In genomic region chr17:87326987-87327386, GRCm38 (mm10) we compare ENCODE assay signal across 8 mouse cellular contexts. TPM values are rescaled to one million over a fixed set of nuclear protein-coding genes. Genes with fewer than 3 reads are reported as not detected.
A peak's percentile ranks its signal among the peaks of the same experiment; 100 is the strongest.
DNase-seq lines count a peak whose midpoint lies in the region; ATAC-seq and TF ChIP-seq lines count a peak whose summit lies in the region.

No protein-coding gene starts in this region.

- peak; percentile 57 for DNase-seq in cerebellum, adult 9-10 months
- peak; percentile 48 to 63 for DNase-seq in B cell, adult 2 months
- DNase-seq in forebrain, embryonic 14.5 days (ENCODE audit: low spot score) = peak; percentile 77
- peak; percentile 85 for DNase-seq in lung, postnatal 0 days (ENCODE audit: low spot score)
- DNase-seq in retina, postnatal 1 day = peak; percentile 83
- no peak for DNase-seq in adrenal gland, postnatal 25 days
- DNase-seq in c-Kit-positive CD71-positive TER-119-positive erythroid progenitor cells, embryonic 14.5 days (ENCODE audit: low spot score) = no peak

- peaks cover under 1% of the 10 kb centered on the region; the same call in 1 of the 2 replicates for H3K9me3 ChIP-seq in forebrain, embryonic 14.5 days (replicated peaks; ENCODE audit: control insufficient read depth, low read length)
- H3K9me3 ChIP-seq in lung, postnatal 0 days (ENCODE audit: low read length) = no peaks in the 10 kb centered on the region

- H3K4me2 ChIP-seq in forebrain, embryonic 14.5 days (ENCODE audit: low read length) = no peak overlapping the region
- no peak overlapping the region for H3K4me2 ChIP-seq in lung, postnatal 0 days (replicated peaks; ENCODE audit: low read depth, low read length)

- H3K27ac ChIP-seq in forebrain, embryonic 14.5 days (ENCODE audit: low read depth, low read length) = no peak overlapping the region
- H3K27ac ChIP-seq in lung, postnatal 0 days (ENCODE audit: low read length) = no peak overlapping the region

- TF ChIP-seq CTCF in lung, postnatal 0 days (IDR thresholded peaks at IDR 0.05) = no peak

- peaks cover 26% of the 10 kb centered on the region for H3K4me1 ChIP-seq in forebrain, embryonic 14.5 days (ENCODE audit: control insufficient read depth, insufficient read depth, low read length)
- no peaks in the 10 kb centered on the region for H3K4me1 ChIP-seq in lung, postnatal 0 days (ENCODE audit: insufficient read depth, low read depth, low read length)

- no peak for ATAC-seq in cerebellum, adult (ENCODE audit: insufficient number of reproducible peaks, low FRiP score, low TSS enrichment)
- peak; percentile 44 for ATAC-seq in forebrain, embryonic 14.5 days
- ATAC-seq in lung, postnatal 0 days = peak; percentile 80

- 10% methylated on average over 6 of the region's 6 CpGs for WGBS in forebrain, embryonic 14.5 days
- WGBS in lung, postnatal 0 days = 23% methylated on average over 6 of the region's 6 CpGs

- TF ChIP-seq EP300 in lung, postnatal 0 days (IDR thresholded peaks at IDR 0.05) = no peak

- no peaks in the 10 kb centered on the region for H3K36me3 ChIP-seq in forebrain, embryonic 14.5 days (ENCODE audit: control insufficient read depth, insufficient read depth, low read length)
- H3K36me3 ChIP-seq in lung, postnatal 0 days (ENCODE audit: insufficient read depth, low read length) = no peaks in the 10 kb centered on the region

- H3K9ac ChIP-seq in forebrain, embryonic 14.5 days (ENCODE audit: low read length) = no peak overlapping the region
- no peak overlapping the region for H3K9ac ChIP-seq in lung, postnatal 0 days (replicated peaks; ENCODE audit: low read depth)

- no peak overlapping the region for H3K4me3 ChIP-seq in forebrain, embryonic 14.5 days (ENCODE audit: low read depth, low read length)
- H3K4me3 ChIP-seq in lung, postnatal 0 days (ENCODE audit: low read depth, low read length) = no peak overlapping the region

- no peaks in the 10 kb centered on the region for H3K27me3 ChIP-seq in forebrain, embryonic 14.5 days (replicated peaks; ENCODE audit: control insufficient read depth, insufficient read depth, low read length)
- H3K27me3 ChIP-seq in lung, postnatal 0 days (replicated peaks; ENCODE audit: insufficient read depth, low read length) = no peaks in the 10 kb centered on the region

RNA-seq across cellular contexts. Expression of gene Ttc7, which starts 44.3 kb away (rescaled TPM):
- polyA plus RNA-seq in forebrain, embryonic 14.5 days (2014; fragmentation: Nextera tagmentation; extraction: Ambion mirVana) = 4.1 and 4.8 TPM in 2 replicates
- polyA plus RNA-seq in lung, postnatal 0 days (2015; fragmentation: Nextera tagmentation; extraction: Ambion mirVana) = 14.2 and 16.4 TPM in 2 replicates
- total RNA-seq in adrenal gland, postnatal 25 days (2021) = 7.8 and 12.3 TPM in 2 replicates

Comparison
In these comparisons a context has a peak if more than half of its experiments do, and no peak if none do; other contexts are left out.
1. DNase-seq: peak in cerebellum, adult 9-10 months (single experiment), B cell, adult 2 months (2 of 2), forebrain, embryonic 14.5 days (single experiment), lung, postnatal 0 days (single experiment) and retina, postnatal 1 day (single experiment); none in adrenal gland, postnatal 25 days (single experiment) and c-Kit-positive CD71-positive TER-119-positive erythroid progenitor cells, embryonic 14.5 days (single experiment).